ENCODE assay signal across 21 mouse cellular contexts in the genomic region with DNA sequence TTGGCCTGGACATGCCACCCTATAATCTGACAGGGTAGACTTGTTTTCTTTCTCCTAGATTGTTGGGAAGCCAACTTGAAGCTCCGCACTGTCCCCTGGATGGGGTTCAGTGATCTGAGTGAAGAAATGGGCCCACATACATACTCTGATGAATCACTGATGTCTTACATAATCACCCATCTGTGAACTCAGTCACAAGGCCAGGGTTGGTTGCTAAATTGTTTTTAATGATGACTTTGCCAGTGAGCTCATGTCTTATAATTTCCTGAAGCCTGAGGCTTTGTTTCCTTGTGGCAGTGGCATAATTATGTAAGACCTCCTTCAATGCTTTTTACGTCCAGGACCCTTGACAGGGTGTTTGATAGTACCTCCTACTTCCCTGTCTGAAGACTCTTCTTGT. TPM values are rescaled to one million over a fixed set of nuclear protein-coding genes. Genes with fewer than 3 reads are reported as not detected.
DNase-seq lines count a peak whose midpoint lies in the region; ATAC-seq and TF ChIP-seq lines count a peak whose summit lies in the region.
"Had no signal": no experiment of that assay in that cellular context is flagged by ENCODE, and none has a peak within 500 bp of the region (broad histone marks: within the 10 kb centered on the region; RNA-seq: fewer than 3 reads in every experiment).

No protein-coding gene starts in this region.

- no peak for ATAC-seq in Patski
- ATAC-seq: forebrain, embryonic 14.5 days; hindbrain, postnatal 0 days had no signal

- CTCF ChIA-PET in Patski (lab: Charles Lee), result interaction anchor here (1.3 kb wide), 1 partner anchor 189 kb away, joined by 3 read pairs; no protein-coding TSS in a partner anchor

- no peaks in the 10 kb centered on the region for H3K27me3 ChIP-seq in Patski
- H3K27me3 ChIP-seq: heart, embryonic 15.5 days; hindbrain, embryonic 13.5 days had no signal

- POLR2A ChIA-PET in Patski (lab: Charles Lee), result no interaction called here

- in situ Hi-C loops in Patski (cut with MboI; ENCODE audit: low pct_unique_long_range_greater_than_20kb), result no loop called here

- TF ChIP-seq CTCF in Patski (IDR thresholded peaks at IDR 0.05), result no peak

- DNase-seq in adrenal gland, postnatal 10 days, result peak; percentile 10
- no peak for DNase-seq in adrenal gland, postnatal 4 days (ENCODE audit: low spot score in 2 of 2)
- DNase-seq in 3T3-L1 (ENCODE audit: low read depth, low spot score), result peak; percentile 27
- peak; percentile 35 for DNase-seq in Patski (ENCODE audit: low read depth, low spot score)
- DNase-seq in brain, adult 2 months (ENCODE audit: low read depth, low spot score), result peak; percentile 12
- DNase-seq in layer of hippocampus, postnatal 10 days (ENCODE audit: low spot score in 2 of 2), result no peak
- no peak for DNase-seq in embryo, embryonic 11 days
- DNase-seq: cerebellum, adult 18-20 months; cerebellum, adult 9-11 months; cerebellum, postnatal 36 days; gastrocnemius, postnatal 10 days; heart, adult 18-20 months; heart, postnatal 14 days; kidney, adult 11 months; kidney, adult 9 months had no signal

RNA-seq across cellular contexts. Expression of a gene that starts 4.8 kb away (rescaled TPM):
- not detected for total RNA-seq in adrenal gland, postnatal 10 days (2021)
- total RNA-seq in adrenal gland, postnatal 4 days (2021), result not detected
- polyA plus RNA-seq in Patski (2021), result 0.49 TPM
- total RNA-seq in layer of hippocampus, postnatal 10 days (2021), result not detected
- total RNA-seq: ES-E14; gastrocnemius, postnatal 10 days; heart, adult 18-20 months; heart, postnatal 14 days; hematopoietic stem cell, adult 5-6 weeks; hindbrain, postnatal 0 days had no signal
- polyA plus RNA-seq: forebrain, embryonic 14.5 days had no signal

Comparison
In these comparisons a context has a peak if more than half of its experiments do, and no peak if none do; other contexts are left out.
1. DNase-seq: peak in adrenal gland, postnatal 10 days (single experiment), 3T3-L1 (single experiment), Patski (single experiment) and brain, adult 2 months (single experiment); none in adrenal gland, postnatal 4 days (0 of 2), layer of hippocampus, postnatal 10 days (0 of 2) and embryo, embryonic 11 days (single experiment).